Mouse (Mus musculus): ENCODE data around the gene Ccr10. TPM values are rescaled to one million over a fixed set of nuclear protein-coding genes. Genes with fewer than 3 reads are reported as not detected.

The Ccr10 gene
- total RNA-seq, 2 experiments from 2014 or later = not detected

GRCm38 (mm10) chr11:101173631-101174388 lies 1.4 kb downstream of the Ccr10 start:
- peak; percentile 78 to 81 for DNase-seq
- intact Hi-C loops (cut with DNase I) = loop anchor here (5.0 kb wide), 1 partner anchor 57 kb away; the partner anchor contains the start of genes Retreg3 and Tubg1

DNA sequence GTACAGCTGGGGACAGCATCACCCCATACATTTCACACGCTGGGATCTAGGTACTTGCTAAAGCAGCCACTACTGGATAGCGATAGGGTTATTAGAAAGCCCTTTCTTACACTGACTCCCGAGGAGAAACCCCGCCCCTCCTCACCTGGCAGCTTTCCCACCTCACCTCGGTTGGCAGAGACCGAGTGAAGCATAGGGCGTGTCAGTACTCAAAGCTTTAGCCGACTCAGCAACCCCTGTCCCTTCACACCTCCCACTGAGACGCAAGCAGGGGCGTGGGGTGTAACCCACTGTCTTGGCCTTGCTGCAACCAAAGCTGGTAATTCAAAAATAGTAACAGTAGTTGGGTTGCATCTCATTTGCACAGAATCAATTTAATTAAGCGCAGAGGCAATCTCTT lies 2.1 kb downstream of the Ccr10 start:
- intact Hi-C loops (cut with DNase I) = loop anchor here (5.0 kb wide), 1 partner anchor 56 kb away; the partner anchor contains the start of genes Retreg3 and Tubg1
- DNase-seq = no peak

DNA sequence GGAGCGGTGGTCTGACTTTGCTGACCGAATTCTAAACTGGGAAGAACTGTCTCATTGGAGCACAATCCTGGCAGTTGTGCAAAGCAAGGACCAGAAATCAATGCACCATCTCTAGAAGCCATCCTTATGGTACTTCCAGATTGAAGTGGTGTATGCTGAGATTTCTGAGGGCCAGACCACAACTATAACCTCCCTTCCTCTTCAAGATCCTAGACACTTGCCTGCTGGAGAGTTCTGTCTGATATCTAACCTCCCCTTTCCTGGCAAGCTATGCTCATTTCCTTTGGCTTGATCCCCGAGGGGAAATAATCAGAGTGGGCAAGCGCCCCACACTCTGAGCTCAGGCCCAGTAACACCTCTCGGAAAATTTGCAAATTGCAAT lies 2.8 kb downstream of the Ccr10 start:
- intact Hi-C loops (cut with DNase I) = loop anchor here (5.0 kb wide), 1 partner anchor 55 kb away; the partner anchor contains the start of genes Retreg3 and Tubg1
- no peak for DNase-seq

GRCm38 (mm10) chr11:101171721-101172433 lies 3.4 kb downstream of the Ccr10 start:
- DNase-seq = peak; percentile 48 to 65
- intact Hi-C loops (cut with DNase I) = loop anchor here (5.0 kb wide), 1 partner anchor 55 kb away; the partner anchor contains the start of genes Retreg3 and Tubg1

DNA sequence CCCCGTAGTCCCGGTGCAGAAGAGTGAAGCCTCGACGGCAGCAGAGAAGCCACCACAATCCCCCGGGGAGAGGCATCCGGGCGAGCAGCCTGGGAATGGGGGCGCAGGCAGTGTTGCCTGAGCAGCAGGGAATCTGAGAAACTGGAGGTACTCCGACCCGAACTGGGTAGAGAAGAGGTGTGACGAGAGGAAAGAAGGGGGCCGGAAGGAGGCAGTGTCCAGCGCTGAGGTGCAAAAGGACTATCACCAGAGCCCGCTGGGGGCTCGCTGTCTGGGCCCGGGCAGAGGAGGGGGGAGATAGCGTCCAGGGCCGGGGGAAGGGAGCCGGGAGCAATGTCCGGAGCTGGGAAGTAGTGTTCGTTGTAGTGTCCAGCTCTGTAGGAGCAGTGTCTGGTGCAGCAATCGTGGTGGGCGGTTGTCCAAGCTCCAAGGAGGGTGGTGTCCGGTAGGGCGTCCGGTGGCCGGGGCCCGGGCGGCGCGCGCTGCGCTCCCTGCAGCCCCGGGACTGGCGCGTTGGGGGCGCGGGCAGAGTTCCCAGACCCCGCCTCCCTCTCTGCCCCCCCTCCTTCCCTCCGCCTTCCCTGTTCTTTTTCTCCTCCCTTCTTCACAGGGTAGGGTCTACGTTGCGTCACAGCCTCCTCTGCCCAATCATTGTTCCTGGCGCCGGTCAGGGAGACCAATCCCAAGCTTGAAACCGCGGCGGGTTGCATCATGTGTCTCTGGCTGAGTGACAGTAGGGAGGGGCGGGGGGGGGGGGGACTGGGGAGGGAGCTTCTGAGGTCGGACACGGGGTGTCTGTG lies 4.2 kb downstream of the Ccr10 start, which contains the start of gene Plekhh3:
TSS of gene Plekhh3 (minus strand) at position 541 of the 800 bp plus-strand sequence.
- intact Hi-C loops (cut with DNase I) = loop anchor here (5.0 kb wide), 1 partner anchor 54 kb away; the partner anchor contains the start of genes Retreg3 and Tubg1
- peak; percentile 89 to 93 for DNase-seq

DNA sequence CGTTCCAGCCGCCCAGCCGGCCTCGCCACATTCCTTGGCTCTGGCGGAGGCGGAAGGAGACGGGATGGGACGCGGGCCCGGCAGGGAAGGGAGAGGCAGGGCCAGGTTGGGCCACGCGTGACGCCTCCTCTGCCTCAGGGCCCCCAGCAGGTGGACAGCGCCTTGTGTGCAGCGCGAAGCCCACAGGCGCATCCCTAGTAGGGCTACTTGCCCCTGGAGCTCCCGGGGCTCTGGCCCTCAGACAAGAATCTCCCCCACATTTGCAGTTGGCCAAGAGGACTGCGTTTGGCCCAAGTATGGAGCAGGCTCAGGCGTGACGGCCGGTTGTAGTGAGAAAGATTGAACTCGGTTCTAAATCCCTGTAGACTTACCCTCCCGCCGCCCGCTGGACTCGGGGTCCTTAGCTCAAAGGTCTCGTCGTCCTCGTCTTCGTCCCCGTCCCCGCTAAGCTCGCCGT lies 4.9 kb downstream of the Ccr10 start, which contains the start of gene Cntnap1:
TSS of gene Cntnap1 (plus strand) at position 170 of the 457 bp plus-strand sequence.
- intact Hi-C loops (cut with DNase I) = loop anchor here (5.0 kb wide), 1 partner anchor 53 kb away; the partner anchor contains the start of genes Retreg3 and Tubg1
- DNase-seq = peak; percentile 74 to 80

DNA sequence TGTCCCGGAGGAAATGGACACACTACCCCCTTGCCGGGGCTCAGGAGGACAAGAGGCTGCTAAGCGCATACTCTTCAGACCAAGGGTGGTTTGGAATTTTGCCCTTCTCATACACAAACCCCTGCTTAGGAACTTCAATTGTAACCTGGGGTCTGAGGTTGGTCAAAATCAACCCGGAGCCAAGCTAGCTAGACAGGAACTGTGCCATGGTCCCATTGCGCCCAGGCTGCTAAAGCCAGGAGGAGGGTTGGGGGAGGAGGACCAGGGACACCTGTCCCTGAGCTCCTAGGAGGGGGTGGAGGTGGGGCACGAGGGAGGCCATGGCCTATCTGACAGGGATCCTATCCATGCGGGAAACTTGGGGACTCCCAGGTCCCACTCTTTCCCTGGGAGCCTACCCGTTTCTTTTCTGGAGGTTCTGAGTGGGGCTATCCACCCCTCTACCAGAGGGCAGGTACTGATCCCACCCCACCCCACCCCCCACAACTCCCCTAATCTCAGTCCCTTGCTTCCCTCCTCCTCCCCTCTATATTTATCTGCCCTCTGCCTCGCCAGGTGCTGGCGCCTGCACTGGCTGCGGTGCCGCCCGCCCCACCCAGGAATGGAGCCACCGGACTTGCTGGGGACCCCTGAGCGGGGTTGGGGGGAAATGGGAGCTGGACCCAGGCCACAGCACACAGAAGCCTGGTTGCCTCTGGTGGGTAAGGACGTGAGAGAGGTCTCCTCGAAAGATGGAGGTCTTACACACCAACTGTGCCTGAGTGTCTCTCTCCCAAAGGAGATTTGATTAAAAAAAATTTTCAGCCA lies 5.7 kb downstream of the Ccr10 start:
- DNase-seq = no peak
- intact Hi-C loops (cut with DNase I) = loop anchor here (5.0 kb wide), 2 partner anchors 37 to 52 kb away; partner anchors contain the start of genes Retreg3 and Tubg1

- intact Hi-C loops (cut with DNase I) = loop anchor here (5.0 kb wide), 1 partner anchor 36 kb away; no protein-coding TSS in a partner anchor
- DNase-seq = peak in 1 of 2 experiments; percentile 53
These were observed 6.8 kb downstream of the Ccr10 start for GRCm38 (mm10) chr11:101168301-101168980.

DNA sequence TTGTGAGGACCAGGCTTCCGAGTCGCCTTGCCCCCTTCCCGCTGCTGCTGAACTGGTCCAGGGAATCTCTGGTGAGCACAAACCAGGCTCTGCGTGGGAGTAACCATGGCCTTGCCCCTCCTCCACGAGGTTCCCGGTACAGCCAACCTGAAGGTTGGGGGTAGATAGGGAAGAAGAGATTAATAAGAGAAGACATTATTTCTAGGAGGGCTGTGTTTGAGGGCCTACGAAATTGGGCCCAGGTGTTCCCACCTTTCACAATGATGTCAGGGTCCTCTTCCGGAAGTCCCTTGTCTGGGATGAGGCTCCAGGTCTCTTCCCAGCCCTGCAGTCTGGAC lies 7.3 kb downstream of the Ccr10 start:
- intact Hi-C loops (cut with DNase I) = loop anchor here (5.0 kb wide), 1 partner anchor 36 kb away; no protein-coding TSS in a partner anchor
- no peak for DNase-seq

DNA sequence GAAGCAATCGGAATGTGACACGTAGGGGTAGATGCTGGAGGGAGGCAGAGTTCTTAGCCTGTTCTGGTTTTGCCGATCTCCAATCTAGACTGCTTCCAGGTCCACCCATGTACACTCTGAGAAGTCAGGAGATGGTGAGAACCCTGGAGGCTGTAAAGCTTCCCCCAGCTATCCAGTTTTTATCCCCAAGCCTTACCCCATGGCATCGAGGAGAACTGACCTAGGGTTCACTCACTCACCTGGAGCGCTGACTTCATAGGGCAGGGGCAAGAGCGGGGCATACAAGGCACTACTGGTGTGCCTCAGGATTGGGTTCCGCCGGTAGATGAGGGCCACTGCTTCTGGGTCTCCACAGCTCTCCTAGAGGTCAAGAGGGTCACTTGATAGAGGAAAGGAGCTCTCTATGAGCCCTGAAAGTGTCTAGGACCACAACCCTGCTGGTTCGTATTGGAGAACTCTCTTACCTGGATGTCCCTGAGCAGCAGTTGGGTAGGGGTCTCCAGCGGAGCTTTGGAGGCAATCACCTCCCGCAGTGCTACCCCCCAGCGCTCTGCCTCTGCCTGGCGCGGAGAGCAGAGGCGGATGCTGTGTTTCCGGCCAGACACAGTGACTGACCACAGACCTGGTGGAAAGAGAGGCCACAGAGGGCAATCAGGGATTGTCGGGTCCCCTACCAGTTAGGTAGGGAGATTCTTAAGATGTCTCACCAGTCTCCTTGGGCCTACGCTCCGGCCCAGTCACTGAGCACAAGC lies 7.9 kb downstream of the Ccr10 start:
- intact Hi-C loops (cut with DNase I) = loop anchor here (5.0 kb wide), 1 partner anchor 35 kb away; no protein-coding TSS in a partner anchor
- DNase-seq = no peak

DNA sequence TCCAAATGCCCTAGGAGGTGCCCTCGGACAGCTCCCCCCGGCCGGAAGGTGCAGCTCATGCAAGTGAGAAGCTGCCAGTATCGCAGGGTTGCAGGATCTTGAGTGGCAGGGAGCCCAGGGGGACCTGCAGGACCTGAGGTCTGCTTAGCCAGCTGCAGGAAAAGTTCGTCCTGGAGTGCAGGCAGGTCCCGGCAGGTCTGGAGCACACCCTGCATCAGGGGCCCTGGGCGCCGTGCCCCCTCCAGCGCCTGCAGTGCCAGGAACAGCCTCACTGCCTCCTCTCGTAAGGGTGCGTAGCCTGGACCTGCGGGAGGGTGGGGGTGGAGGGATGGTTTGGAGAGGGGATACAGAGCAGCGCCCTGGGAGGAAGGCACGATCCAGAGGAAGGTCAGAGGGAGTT lies 8.9 kb downstream of the Ccr10 start:
- DNase-seq = no peak
- intact Hi-C loops (cut with DNase I) = loop anchor here (5.0 kb wide), 1 partner anchor 34 kb away; no protein-coding TSS in a partner anchor

- DNase-seq = no peak
- intact Hi-C loops (cut with DNase I) = loop anchor here (5.0 kb wide), 1 partner anchor 33 kb away; no protein-coding TSS in a partner anchor
These were observed 10.3 kb downstream of the Ccr10 start for GRCm38 (mm10) chr11:101164677-101165580.

DNA sequence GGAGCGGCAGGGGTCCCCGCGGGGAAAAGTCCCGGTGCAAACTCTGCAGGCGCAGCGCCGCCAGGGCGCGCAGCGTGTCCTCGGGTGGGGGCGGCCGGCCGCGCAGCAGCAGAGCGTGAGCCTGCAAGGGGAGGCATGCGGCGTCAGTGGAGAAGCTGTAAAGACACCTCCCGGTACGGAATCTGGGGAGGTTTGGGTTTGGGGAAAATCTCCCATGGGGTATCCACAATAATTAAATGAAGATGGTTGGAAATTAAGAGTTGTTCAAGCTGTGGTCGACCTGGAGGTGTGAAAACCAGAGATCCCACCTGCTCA lies 10.9 kb downstream of the Ccr10 start:
- intact Hi-C loops (cut with DNase I) = no loop called here
- DNase-seq = no peak

DNA sequence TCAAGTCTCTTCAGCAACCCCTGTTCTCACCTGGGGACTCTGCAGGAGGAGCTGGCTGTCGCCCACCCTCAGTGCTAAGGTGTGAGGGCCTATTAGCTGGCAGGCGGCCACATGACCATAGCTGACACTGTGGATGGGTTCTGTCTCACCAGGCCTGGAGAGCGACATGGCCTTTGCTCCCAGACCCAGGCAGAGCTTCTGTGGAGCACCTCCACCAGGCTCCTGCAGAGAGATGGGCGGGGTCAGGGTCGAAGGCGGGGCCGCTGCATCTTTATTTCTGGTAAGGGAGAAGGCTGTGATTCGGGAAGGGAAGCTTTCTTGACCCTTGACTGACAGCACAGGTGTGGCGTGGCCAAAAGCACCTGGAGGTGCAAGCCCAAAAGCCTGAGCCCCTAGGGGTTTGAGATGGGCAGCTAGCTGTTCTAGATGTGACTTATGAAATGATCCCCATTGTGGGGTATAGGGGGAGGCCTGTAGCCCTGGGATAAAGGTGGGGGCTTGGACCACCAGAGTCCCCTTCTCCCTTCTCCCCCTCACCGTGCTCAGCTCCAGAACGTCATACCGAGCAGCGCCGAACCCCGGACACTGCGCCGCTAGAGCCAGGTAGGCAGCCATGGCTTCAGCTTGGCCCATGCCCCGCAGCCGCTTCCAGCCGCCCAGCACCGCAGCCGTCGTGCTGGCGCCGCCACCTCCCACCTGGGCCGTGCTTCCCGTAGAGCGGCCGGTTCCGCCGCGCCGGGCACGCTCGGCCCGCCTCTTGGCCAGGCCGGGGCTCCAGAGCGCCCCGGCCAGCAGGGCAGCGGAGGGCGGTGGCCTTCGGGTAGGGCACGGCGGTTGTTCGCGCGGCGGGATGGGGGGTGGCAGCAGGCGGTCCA lies 11.5 kb downstream of the Ccr10 start:
- intact Hi-C loops (cut with DNase I) = no loop called here
- no peak for DNase-seq

DNA sequence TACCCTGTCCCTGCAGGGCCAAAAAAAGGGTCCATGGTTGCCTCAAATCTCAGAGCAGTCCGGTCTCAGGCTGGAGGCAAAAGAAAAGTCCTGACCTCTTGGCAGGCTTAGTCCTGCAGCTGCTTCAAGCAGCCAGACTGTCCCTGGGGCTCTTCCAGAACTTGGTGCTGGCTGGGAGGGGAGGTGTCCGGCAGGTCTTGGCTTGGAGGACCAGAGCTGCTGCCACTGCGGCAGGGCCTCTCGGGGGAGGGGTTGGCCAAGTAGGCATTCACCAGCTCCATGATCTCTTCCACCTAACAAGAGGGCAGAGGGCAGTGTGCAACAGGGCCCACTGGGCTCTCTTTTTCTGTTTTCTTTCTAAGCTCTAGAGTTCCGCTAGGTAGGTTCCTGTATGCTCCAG lies 12.5 kb downstream of the Ccr10 start:
- intact Hi-C loops (cut with DNase I) = no loop called here
- DNase-seq = peak; percentile 67 to 85

DNA sequence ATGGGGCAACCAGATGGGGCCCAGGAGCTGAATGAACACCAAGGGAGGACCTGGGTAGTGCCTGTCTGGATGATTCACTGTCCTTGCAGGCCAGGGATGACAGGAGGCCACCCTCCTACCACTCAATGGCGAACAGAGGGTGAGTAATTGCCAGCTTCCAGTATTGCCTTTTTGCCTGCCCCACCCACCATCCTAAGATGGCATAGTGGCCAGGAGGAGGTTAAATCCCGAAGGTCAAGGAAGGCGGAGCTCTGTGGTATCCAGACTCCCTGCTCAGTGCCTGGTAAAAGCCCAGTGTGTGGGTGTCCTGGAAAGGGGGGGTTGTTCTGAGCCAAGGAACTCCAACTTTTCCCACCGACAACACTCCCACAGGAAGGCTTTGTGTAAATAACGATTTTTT lies 12.9 kb downstream of the Ccr10 start:
- intact Hi-C loops (cut with DNase I) = no loop called here
- no peak for DNase-seq

Data from gastrocnemius, postnatal 36 days (tissue).